Mouse (Mus musculus): ENCODE results near the gene Gm11559. TPM values are rescaled to one million over a fixed set of nuclear protein-coding genes. Genes with fewer than 3 reads are reported as not detected.
"Not testable (repeated sequence)": the region's sequence is repeated elsewhere in the genome, so short reads cannot be mapped to it uniquely, and the experiment has no call there.

Gene Gm11559
- not detected in 2 replicates for polyA plus RNA-seq (2016; fragmentation: Nextera tagmentation; extraction: Ambion mirVana)

- not testable (repeated sequence) for H3K4me3 ChIP-seq; H3K4me1 ChIP-seq; H3K9ac ChIP-seq (replicated peaks); H3K27me3 ChIP-seq; H3K4me2 ChIP-seq (replicated peaks); ATAC-seq (ENCODE audit: low FRiP score, low read depth); H3K27ac ChIP-seq (replicated peaks); H3K9me3 ChIP-seq; H3K36me3 ChIP-seq
- WGBS, result 79% methylated on average over 1 of the region's 1 CpGs
Observed at GRCm38 (mm10) chr11:99864176-99864575, at the start of gene Gm11559. Gene Gm11559, plus strand, starts transcription at chr11:99864476.

- not testable (repeated sequence) for H3K4me1 ChIP-seq; H3K36me3 ChIP-seq; H3K4me3 ChIP-seq; H3K9ac ChIP-seq (replicated peaks); ATAC-seq (ENCODE audit: low FRiP score, low read depth); H3K4me2 ChIP-seq (replicated peaks); H3K27me3 ChIP-seq; H3K9me3 ChIP-seq
- H3K27ac ChIP-seq (replicated peaks), result 0 out of 2 replicates have a peak within 1 kb of the TSS, but pooled peaks have one; percentile 1
- WGBS, result 90% methylated on average over 2 of the region's 2 CpGs
Observed at GRCm38 (mm10) chr11:99815566-99815965, 48.7 kb upstream of the Gm11559 start, which contains the start of gene Gm11564. Gene Gm11564, minus strand, starts transcription at chr11:99815666.

GRCm38 (mm10) chr11:99837966-99838365 is 26.3 kb upstream of the Gm11559 start, which contains the start of gene 2300003K06Rik:
Gene 2300003K06Rik, minus strand, starts transcription at chr11:99838066.
- no peak within 1 kb of the TSS for H3K27ac ChIP-seq (replicated peaks)
- H3K27me3 ChIP-seq, result no peaks in the 10 kb centered on the region
- peaks cover 8% of the 10 kb centered on the region; the same call in 1 of the 2 replicates for H3K4me1 ChIP-seq
- no peaks in the 10 kb centered on the region for H3K9me3 ChIP-seq
- no peaks in the 10 kb centered on the region for H3K36me3 ChIP-seq
- no peak within 1 kb of the TSS for H3K4me2 ChIP-seq (replicated peaks)
- no peak for ATAC-seq (ENCODE audit: low FRiP score, low read depth)
- WGBS, result 92% methylated on average over 1 of the region's 1 CpGs
- no peak within 1 kb of the TSS for H3K9ac ChIP-seq (replicated peaks)
- no peak within 1 kb of the TSS for H3K4me3 ChIP-seq

DNA sequence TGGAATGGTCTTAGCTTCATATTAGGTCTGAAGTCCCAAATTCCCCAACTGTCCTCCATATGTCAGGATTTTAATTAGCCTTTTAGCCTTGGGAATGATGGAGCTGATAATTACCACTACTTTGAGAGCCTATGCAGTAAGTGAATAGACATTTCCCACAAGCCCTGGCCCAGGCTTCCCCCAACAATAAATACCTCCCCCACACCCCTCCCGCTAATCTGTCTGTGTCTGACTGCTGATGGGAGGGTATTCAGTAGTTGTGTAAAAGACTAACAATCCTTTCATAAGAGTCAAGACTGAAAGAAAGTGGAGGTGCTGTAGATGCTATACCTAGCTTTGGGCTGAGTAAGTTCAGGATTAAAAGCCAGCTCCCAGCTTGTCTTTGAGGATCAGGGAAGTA is 22.1 kb upstream of the Gm11559 start:
- no peak for ATAC-seq (ENCODE audit: low FRiP score, low read depth)
- 62% methylated on average over 1 of the region's 1 CpGs for WGBS
- H3K4me1 ChIP-seq, result peaks cover 8% of the 10 kb centered on the region; the same call in 1 of the 2 replicates
- H3K4me2 ChIP-seq (replicated peaks), result no peak overlapping the region
- no peaks in the 10 kb centered on the region for H3K36me3 ChIP-seq
- no peak overlapping the region for H3K27ac ChIP-seq (replicated peaks)
- no peaks in the 10 kb centered on the region for H3K27me3 ChIP-seq
- H3K9ac ChIP-seq (replicated peaks), result no peak overlapping the region
- no peak overlapping the region for H3K4me3 ChIP-seq
- H3K9me3 ChIP-seq, result no peaks in the 10 kb centered on the region

- Histone ChIP-seq H3K36me3 (no peaks in the 10 kb centered on the region), H3K4me3 (no peak overlapping the region), H3K9ac (replicated peaks) (no peak overlapping the region), H3K4me1 (peaks cover 8% of the 10 kb centered on the region; the same call in 1 of the 2 replicates), H3K4me2 (replicated peaks) (no peak overlapping the region), H3K27ac (replicated peaks) (no peak overlapping the region), H3K9me3 (no peaks in the 10 kb centered on the region), H3K27me3 (no peaks in the 10 kb centered on the region)
- no peak for ATAC-seq (ENCODE audit: low FRiP score, low read depth)
- 88% methylated on average over 2 of the region's 2 CpGs for WGBS
Observed at GRCm38 (mm10) chr11:99846746-99847145, 17.5 kb upstream of the Gm11559 start.

DNA sequence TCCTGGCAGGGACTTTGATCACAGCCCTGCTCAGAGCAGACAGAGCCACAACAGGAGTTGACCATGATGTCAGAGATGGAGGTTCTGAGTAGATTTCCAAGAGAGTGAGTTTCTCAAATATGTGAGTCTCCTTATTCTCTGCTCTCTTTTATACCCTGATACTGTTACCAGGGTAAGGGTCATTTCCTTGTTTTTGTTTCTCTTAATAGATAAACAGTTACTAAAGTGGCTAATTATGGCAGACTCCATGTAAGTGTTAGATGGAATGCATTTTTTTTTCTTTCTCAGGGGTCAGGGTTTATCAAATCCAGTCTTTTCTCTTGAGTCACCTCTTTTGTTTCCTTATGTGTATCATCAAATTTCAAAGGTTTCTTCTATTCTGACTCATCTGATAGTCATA is 12.8 kb upstream of the Gm11559 start, which contains the start of gene Krtap4-16:
Krtap4-16 (minus strand) TSS at position 101 of the 400 bp plus-strand sequence.
- Histone ChIP-seq H3K4me2 (replicated peaks) (no peak within 1 kb of the TSS), H3K27ac (replicated peaks) (peak within 1 kb of the TSS; percentile 66)
- no peak for ATAC-seq (ENCODE audit: low FRiP score, low read depth)

DNA sequence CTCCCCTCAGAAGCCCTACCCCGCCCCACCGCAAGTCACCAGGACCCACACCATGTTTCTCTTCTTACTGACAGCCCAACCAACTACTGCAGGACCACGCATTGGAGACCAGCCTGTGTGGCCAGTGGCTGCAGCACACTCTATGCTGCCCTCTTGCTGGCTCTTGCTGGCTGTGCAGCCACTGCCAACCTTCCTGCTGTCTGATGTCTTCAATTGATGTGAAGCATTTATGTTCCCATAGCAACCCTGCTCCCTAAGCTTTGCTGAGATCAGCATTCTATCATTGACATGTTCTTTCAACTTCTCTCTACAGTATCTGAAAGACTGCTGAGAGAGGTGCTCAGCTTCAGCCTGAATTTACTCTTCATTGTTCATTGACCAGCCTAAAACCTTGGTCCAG is 10.2 kb upstream of the Gm11559 start:
- H3K36me3 ChIP-seq, result no peaks in the 10 kb centered on the region
- no peaks in the 10 kb centered on the region for H3K27me3 ChIP-seq
- no peaks in the 10 kb centered on the region for H3K9me3 ChIP-seq
- 63% methylated on average over 3 of the region's 3 CpGs for WGBS
- H3K9ac ChIP-seq (replicated peaks), result no peak overlapping the region
- H3K4me1 ChIP-seq, result no peaks in the 10 kb centered on the region
- H3K4me2 ChIP-seq (replicated peaks), result no peak overlapping the region
- H3K27ac ChIP-seq (replicated peaks), result no peak overlapping the region
- no peak overlapping the region for H3K4me3 ChIP-seq
- no peak for ATAC-seq (ENCODE audit: low FRiP score, low read depth)

More for the DNA sequence above, 12.8 kb upstream of the Gm11559 start, which contains the start of gene Krtap4-16:
- Histone ChIP-seq H3K9me3 (no peaks in the 10 kb centered on the region), H3K27me3 (no peaks in the 10 kb centered on the region), H3K4me1 (no peaks in the 10 kb centered on the region), H3K9ac (replicated peaks) (no peak within 1 kb of the TSS), H3K36me3 (no peaks in the 10 kb centered on the region), H3K4me3 (no peak within 1 kb of the TSS)

- Histone ChIP-seq H3K27me3 (no peaks in the 10 kb centered on the region), H3K4me3 (no peak within 1 kb of the TSS), H3K36me3 (no peaks in the 10 kb centered on the region), H3K4me1 (no peaks in the 10 kb centered on the region), H3K9me3 (no peaks in the 10 kb centered on the region), H3K9ac (replicated peaks) (no peak within 1 kb of the TSS), H3K4me2 (replicated peaks) (no peak within 1 kb of the TSS), H3K27ac (replicated peaks) (0 out of 2 replicates have a peak within 1 kb of the TSS, but pooled peaks have one; percentile 20)
- ATAC-seq (ENCODE audit: low FRiP score, low read depth), result no peak
- WGBS, result 89% methylated on average over 2 of the region's 2 CpGs
Observed at GRCm38 (mm10) chr11:99857617-99858016, 6.7 kb upstream of the Gm11559 start, which contains the start of gene Gm11568. Gene Gm11568, plus strand, starts transcription at chr11:99857917.

DNA sequence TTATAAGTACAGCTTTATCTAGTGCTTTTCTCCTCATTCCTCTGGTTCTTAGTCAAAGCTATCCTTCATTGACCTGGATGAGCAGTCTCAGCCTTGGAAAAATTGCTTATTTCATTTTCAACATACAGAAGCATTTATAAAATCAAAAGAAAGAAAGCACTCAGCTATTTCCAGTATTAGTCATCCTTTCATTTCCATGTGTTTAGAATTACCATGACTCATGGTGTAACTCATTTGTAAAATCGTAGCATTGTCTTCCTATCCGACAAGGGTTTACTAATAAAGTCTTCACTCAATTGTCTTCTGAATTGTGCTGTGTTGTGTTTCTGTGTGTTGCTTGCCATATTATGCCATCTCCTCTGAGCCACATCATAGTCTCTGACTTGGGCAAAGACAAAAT is 5.5 kb upstream of the Gm11559 start:
- Histone ChIP-seq H3K9ac (replicated peaks) (no peak overlapping the region), H3K4me2 (replicated peaks) (no peak overlapping the region), H3K36me3 (no peaks in the 10 kb centered on the region), H3K27ac (replicated peaks) (no peak overlapping the region), H3K27me3 (no peaks in the 10 kb centered on the region), H3K9me3 (no peaks in the 10 kb centered on the region), H3K4me3 (no peak overlapping the region), H3K4me1 (no peaks in the 10 kb centered on the region)
- ATAC-seq (ENCODE audit: low FRiP score, low read depth), result no peak
- WGBS, result 85% methylated on average over 2 of the region's 2 CpGs

DNA sequence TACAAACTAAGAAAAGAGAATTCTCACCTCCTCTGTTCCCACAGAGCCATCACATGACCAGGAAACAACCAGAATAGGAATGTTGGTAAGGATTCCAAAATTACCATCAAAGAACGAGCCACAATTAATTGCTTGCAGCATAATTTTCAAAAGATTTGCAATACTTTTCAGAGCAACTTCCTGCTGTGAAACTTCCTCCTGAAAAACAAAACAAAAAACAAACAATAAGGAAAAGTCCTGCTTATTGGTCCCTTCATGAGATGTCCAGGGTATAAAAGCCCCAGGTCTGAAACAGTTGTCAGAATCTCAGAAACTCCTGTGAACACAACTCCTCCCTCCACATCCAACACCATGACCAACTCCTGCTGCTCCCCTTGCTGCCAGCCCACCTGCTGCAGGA is 8.8 kb downstream of the Gm11559 start, which contains the start of gene Krtap9-1:
Krtap9-1 (plus strand) TSS at position 301 of the 400 bp plus-strand sequence.
- WGBS, result 80% methylated on average over 1 of the region's 1 CpGs
- not testable (repeated sequence) for H3K9me3 ChIP-seq; H3K4me1 ChIP-seq; H3K27me3 ChIP-seq; H3K27ac ChIP-seq (replicated peaks); ATAC-seq (ENCODE audit: low FRiP score, low read depth); H3K36me3 ChIP-seq; H3K4me3 ChIP-seq; H3K9ac ChIP-seq (replicated peaks); H3K4me2 ChIP-seq (replicated peaks)

GRCm38 (mm10) chr11:99878887-99879286 is 14.6 kb downstream of the Gm11559 start, which contains the start of gene Gm11567:
Gene Gm11567, plus strand, starts transcription at chr11:99879187.
- H3K4me3 ChIP-seq; ATAC-seq (ENCODE audit: low FRiP score, low read depth); H3K4me2 ChIP-seq (replicated peaks); H3K27ac ChIP-seq (replicated peaks); H3K27me3 ChIP-seq; H3K9me3 ChIP-seq; H3K9ac ChIP-seq (replicated peaks); H3K4me1 ChIP-seq; H3K36me3 ChIP-seq: not testable (repeated sequence)
- WGBS, result 53% methylated on average over 1 of the region's 1 CpGs

DNA sequence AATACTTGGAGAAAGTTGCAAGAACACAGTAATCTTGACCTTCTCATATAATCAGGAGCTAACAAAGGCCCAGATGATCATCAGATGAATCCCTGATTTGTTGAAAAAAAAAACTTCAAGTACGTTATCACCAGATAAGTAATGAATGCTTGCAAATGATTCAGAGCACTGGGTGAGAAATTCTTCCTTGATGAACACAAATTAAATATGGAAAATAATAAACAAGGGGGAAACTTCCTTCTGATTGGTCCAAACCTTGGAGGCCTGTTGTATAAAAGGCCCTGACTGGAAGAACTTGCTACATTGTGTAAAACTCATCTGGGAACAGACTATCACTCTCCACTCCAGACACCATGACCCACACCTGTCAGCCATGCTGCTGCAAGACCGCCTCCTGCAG is 43.3 kb downstream of the Gm11559 start, which contains the start of gene Krtap31-1:
Krtap31-1 (plus strand) TSS at position 301 of the 400 bp plus-strand sequence.
- Histone ChIP-seq H3K4me1 (no peaks in the 10 kb centered on the region), H3K27ac (replicated peaks) (no peak within 1 kb of the TSS), H3K4me3 (no peak within 1 kb of the TSS), H3K27me3 (no peaks in the 10 kb centered on the region), H3K36me3 (no peaks in the 10 kb centered on the region), H3K4me2 (replicated peaks) (no peak within 1 kb of the TSS), H3K9me3 (no peaks in the 10 kb centered on the region), H3K9ac (replicated peaks) (no peak within 1 kb of the TSS)
- 92% methylated on average over 2 of the region's 2 CpGs for WGBS
- ATAC-seq (ENCODE audit: low FRiP score, low read depth), result no peak

DNA sequence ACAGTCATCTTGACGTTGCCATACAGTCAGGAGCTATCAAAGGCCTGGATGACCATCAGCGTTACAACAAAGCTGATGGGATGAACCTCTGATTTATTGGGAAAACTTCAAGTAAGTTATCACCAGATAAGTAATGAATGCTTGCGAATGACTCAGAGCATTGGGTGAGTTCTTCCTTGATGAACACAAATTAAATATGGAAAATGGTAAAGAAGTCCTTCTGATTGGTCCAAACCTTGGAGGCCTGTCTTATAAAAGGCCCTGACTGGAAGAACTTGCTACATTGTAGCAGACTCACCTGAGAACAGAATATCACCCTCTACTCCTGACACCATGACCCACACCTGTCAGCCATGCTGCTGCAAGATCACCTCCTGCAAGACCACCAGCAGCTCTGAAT is 50.2 kb downstream of the Gm11559 start, which contains the start of gene Gm11565:
Gm11565 (plus strand) TSS at position 301 of the 400 bp plus-strand sequence.
- Histone ChIP-seq H3K4me3 (no peak within 1 kb of the TSS), H3K9me3 (no peaks in the 10 kb centered on the region), H3K27me3 (no peaks in the 10 kb centered on the region), H3K4me2 (replicated peaks) (no peak within 1 kb of the TSS), H3K4me1 (no peaks in the 10 kb centered on the region), H3K27ac (replicated peaks) (no peak within 1 kb of the TSS), H3K36me3 (no peaks in the 10 kb centered on the region), H3K9ac (replicated peaks) (no peak within 1 kb of the TSS)
- WGBS, result 89% methylated on average over 3 of the region's 3 CpGs
- no peak for ATAC-seq (ENCODE audit: low FRiP score, low read depth)

Data from midbrain, embryonic 12.5 days (tissue).